Mouse (Mus musculus) ovary, postnatal 10 days (tissue): ENCODE data around the gene BC025920.

Experiments used
- DNase-seq: peaks from one replicate; pipeline ENCODE4 v3.0.0; 2022; ENCODE audit warnings: low spot score

BC025920 gene

DNA sequence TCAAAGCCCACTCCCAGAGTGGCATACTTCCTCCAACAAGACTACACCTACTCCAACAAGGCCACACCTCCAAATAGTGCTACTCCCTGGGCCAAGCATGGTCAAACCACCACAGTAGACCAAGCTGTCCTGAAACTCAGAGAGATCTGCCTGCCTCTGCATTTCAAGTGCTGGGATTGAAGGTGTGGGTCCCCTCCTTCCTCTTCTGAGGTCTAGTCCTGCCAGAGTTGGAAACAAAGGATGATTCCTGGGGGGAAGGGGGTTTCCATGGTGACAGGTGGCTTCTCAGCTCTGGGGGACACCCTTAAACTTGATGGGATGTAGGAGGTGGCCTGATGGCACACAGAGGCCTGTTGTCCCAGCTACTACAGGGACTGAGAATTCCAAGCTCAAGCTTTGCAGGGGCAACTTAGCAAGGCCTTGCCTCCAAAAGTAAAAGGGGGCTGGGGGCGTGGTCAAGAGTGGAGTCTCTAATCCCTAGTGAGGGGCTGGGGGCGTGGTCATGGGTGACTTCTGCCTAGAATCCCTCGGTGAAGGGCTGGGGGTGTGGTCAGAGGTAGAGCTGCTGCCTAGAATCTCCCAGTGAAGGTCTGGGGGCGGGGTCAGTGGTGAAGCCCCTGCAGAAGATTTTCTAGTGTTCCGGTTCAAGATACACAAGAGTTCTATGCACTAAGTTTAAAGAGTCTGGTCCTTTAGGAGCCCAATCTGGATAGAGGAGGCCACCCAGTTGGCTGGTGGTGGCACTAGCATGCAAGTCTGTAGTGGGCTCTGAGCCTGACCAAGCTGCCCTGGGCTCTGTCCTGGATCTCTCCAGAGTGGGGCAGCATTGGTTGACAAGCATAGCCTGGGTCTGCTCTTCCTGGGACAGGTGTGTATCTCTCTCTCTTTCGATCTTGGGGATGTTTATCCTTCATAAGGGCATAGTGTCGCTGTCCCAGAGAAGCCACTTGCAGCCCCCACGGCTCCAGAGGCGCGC, 31.7 kb upstream of the BC025920 start, which contains the start of gene Tle2:
Tle2 (plus strand) TSS at position 481 of the 976 bp plus-strand sequence.
- DNase-seq = no peak

DNA sequence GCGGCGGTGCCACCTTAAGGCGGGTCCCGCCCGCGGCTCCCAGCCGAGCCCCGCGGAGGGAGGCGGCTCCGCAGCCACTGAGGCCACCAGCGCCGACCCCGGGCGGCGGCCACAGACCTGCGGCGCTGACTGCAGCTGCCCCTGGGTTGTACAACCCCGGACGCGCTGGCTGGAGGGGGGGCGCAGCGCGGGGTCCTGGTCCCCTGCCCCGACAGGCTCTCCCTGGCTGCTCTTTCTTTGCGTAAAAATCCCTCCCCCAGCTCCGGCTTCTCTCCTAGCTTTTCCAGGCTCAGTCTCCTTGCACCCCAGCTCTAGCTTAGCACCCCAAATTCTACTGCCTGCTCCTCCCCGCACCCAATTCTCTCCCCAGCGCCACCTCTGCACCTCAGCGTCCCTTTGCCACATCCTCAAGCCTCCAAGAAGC, 30.9 kb upstream of the BC025920 start:
- DNase-seq = no peak

DNA sequence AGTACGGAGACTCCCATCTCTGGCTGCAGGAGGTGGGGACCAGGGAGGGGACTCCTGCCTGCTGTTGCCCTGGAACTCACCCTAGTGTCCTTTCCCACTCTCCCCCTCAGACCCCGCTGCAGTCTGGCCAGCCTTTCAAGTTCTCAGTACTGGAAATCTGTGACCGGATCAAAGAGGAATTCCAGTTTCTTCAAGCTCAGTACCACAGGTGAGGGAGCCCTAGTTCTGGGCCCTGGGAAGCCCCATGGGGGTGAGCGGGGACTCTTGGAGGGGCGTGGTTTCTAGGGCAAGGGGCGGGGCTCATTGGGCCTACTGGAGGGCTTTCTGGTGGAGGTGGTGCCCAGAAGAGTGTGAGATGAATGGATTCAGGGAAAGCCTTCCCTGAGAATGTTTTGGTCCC, 30.4 kb upstream of the BC025920 start:
- DNase-seq = no peak

DNA sequence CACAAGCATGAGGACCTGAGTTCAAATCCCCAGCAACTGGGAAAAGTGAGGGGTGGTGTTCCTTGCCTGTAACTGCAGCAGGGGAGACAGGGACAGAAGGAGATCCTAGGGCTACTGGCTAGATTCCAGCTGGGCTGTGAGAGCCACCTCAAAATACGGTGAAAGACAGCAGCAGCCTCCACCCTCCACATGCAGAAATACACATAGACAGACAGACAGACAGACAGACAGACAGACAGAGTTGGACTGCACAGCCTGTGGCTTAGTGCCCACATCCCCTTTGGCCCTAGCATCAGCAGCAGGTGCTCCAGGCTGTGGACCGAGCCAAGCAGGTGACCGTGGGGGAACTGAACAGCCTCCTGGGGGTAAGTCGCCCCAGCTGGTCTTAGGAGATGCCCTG, 26.1 kb upstream of the BC025920 start:
- no peak for DNase-seq

DNA sequence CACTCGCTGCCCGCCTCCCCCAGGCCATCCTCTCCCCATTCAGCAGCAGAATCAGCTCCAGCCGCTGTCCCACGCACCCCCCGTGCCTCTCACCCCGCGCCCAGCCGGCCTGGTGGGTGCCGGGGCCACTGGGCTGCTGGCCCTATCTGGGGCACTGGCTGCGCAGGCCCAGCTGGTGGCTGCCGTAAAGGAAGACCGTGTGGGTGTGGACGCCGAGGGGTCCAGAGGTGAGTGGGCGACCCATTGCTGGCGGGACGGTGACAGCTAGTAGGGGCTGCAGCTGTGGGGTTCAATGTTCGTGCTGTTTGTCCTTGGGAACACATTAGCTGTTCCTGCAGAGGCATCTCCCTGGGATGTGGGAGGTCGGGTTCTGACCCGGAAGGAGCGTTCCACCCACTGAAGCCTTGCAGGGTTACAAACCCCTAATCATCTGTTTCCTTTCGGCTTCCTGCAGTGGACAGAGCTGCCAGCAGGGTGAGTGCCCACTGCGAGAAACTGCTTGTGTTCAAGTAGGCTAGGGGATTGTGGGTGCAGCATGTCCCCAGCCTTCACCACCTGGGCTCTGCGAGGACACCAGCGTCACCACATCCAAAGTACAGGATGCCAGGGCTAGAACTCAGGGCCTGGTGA, 25.5 kb upstream of the BC025920 start:
- no peak for DNase-seq

DNA sequence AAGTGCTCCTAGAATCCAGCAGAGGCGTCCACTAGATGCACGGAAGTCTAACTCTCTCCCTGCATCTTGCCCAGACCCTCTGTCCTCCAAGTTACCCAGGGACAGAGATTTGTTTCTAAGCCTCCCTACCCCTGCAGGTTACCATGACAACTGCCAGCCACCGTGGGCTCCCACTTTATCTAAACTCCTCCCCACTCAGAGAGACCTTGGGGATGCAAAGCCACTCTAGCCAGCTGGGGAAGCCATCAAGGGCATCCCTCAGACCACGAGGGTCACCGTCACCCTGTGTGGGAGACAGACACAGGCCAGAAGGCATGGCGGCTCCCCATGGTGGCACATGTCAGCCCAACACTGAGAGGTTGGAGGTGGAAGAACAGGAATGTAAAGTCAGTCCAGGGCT, 22.7 kb upstream of the BC025920 start:
- no peak for DNase-seq

DNA sequence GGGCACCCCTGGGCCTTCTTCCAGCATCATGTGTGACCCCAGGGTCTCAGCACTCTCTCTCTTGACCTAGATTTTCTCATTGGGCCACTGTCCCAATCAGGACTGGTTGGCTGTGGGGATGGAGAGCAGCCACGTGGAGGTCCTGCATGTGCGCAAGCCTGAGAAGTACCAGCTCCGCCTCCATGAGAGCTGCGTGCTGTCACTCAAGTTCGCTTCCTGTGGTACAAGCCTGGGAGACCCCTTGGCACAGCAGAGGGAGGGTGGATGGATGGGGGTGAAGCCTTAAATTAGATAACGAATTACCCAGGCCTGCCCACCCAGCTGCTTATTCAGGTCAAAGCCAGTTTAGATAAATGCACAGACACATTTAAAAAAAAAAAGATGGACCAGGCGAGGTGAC, 17.3 kb upstream of the BC025920 start:
- DNase-seq = no peak

DNA sequence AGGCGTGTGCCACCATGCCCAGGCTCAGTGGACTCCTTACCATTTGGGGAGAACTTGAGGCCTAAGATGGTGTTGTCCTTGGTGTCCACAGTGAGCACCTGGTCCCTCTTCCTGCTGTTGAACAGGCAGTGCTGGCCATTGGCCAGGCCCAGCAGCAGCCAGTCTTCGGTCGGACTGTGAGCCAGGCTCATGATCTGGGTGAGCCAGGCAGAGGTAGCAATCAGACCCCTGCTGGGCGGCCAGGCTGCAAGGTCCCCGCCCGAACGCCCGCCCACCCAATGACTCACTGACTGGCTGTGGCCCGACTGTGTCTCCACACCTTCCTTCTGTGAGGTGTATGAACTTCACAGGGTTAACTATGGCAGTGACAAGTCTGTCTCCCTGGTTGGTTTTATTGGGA, 14.2 kb upstream of the BC025920 start:
- DNase-seq = no peak

DNA sequence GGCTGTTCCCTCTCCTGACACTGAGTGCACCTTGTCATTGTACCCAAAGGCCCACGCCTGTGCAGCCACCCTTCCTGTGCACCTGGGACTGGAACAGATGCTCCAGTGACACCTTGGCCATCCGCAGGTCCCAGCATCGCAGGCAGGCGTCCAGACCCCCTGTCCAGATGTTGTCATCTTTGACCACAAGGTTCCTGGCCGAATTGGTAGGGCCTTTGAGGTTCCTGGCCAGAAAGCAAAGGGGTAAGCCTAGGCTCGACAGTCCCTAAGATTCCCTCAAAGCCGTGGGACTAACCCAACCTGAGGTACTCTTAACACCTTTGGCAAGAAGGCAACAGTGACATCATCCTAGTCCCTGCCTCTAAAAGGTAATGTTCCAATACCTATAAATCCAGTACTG, 13.4 kb upstream of the BC025920 start:
- no peak for DNase-seq

DNA sequence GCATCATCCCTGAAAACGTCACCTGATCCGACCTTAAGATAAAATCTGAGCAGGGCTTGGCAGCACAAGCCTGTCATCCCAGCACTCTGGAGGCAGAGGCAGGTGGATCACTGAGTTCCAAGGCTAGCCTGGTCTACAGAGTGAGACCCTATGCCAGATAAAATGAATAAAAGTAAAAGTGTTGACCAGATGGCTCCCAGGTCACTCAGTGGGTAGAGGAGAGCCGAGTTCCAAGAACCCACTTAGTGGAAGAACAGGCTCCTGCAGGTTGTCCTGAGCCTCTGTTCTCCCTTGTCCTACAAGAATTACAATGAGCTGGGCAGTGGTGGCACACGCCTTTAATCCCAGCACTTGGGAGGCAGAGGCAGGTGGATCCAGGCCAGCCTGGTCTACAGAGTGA, 12.8 kb upstream of the BC025920 start:
- no peak for DNase-seq

DNA sequence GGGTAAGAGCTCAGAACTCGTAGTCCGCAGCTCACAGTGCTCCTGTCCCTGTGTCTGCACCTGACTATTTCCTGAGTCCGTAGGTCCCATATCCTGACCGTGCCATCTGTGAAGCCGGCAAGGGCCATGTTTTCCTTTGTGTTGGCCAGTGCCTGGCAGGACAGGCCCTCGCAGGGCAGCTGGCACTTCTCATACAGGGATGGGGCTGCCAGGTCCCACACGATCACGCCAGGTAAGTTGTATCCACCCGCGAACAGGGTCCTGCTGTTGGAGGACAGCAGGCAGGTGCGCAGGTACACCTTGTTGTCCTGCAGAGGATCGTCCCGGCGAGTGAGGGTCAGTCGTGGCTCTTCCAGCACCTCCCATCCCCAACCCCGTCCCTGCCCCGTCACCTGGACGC, 12.1 kb upstream of the BC025920 start:
- no peak for DNase-seq

DNA sequence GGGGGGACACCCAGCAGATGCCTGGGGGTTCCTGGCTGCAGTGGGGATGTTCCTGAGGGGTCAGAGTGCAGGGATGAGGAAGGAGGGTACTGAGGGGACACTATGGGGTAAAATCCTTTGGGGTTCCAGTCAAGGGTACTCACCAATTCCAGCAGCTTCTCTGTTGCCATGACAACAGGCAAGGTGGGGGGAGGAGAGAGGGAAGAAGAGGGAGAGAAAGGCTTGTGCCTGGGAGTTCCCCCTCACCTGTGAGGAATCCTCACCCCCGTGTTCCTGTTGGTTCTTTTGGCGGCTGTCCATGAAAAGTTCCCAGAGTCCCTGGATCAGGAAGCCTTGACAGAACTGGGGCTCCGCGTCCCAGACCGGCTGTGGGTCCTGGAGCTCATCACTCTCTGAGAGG, 10.5 kb upstream of the BC025920 start:
- DNase-seq = no peak

DNA sequence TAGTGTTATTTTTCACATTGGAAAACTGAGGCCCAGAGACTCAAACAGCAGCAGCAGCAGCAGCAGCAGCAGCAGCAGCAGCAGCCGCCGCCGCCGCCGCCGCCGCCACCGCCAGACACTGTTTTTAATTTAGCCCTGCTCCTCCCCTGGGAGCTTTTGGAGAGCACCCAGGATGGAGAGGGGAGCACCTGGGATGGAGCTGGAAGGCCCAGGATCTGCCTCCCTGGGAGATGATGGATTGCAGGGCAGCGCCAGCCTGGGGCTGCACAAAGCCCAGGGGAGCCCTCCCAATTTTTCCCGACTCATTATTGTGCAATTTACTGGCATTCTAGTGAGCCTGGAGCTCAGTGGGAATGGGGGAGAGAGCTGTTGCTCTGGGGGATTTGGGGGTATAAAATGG, 9.5 kb upstream of the BC025920 start:
- DNase-seq = peak; percentile 35

DNA sequence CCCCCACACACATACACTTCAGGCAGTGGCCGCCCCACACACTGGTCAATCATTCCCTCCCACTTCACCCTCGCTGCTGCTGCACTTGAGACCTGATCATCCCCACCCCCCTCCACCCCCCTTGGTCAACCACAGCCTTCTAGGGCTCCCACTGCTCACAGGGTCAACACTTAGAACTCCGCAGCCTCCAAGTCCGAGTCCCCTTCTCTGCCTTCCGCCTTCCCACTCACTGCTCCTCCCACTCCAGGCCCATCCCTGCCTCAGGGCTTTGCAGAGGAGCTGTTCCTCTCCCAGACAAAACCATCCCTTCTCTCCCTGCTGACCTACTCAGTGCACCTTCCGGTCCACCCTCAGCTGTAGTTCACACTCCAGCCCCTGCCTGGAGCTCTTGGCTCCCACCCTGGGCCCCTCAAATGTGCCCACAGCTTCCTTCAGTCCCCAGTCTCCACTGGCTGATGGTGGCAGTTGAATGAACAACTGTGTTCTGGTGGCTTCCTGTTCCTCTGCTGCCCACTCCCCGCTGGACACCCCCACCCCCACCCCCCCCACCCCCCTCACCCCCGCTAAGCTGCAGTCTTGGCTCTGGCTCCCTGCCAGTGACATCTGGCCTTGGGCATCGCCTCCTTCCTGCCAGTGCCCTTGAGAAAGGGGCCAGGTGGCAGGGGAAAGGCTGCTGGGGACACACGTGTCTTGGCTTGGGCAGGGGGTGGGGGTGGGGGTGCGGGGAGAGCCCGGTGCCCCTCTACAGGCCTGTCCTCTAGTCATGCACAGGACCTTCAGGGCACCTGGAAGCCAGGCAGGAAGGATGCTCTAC, 8.7 kb upstream of the BC025920 start:
- no peak for DNase-seq

DNA sequence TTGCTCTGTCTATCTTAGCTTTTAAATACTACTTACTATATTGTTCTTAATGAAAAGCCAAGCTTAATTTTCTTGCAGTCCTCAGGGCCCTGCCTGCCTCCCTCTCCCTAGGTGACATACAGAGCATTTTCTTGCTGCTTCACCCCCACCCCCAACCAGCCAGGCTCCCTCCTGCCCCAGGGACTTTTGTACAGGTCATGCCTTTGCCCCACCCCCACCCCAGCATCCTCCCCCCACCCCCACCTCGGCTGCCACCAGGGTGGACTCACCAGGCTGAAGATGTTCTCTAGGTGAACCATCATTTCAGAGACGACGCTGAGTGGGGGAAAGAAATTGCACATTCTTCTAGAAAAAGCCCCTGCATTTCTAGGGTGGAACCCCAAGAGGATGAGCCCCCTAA, 7.7 kb upstream of the BC025920 start:
- no peak for DNase-seq

DNA sequence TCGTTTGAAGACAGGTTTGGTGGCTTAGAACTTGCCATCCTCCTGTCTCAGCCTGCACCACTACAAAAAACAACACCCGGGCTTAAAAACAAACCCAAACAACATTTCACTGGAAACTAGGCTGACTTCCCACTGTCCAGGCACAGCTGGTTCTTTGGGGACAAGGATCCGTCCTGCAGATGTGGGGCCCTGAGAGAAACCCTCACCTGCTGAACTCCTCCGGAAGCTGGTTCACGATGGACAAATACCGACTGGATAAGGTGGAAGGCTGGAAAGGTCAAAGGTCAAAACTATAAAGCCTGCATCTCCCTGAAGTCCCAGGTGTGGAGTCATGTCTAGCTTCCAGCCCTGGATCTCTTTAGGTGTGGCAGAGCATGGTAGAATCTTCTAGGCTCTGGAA, 7.2 kb upstream of the BC025920 start:
- DNase-seq = no peak

DNA sequence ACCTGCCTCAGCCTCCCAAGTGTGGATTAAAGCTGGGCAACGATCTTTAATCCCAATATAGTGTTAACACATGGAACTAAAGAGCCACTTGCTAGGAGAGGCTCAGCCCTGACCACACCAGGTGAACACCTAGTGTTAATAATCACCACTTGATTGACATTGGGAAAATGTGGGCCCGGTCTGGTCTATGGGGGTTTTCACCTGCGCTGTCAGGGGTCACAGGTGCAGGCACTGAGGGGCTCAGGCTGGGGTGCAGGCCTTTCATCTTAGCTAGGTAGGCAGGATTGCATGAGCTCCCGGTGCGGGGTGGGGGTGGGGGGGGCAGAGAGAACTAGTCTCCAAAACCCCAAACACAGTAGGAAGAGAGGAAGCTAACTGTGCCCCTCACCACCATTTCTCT, 6.4 kb upstream of the BC025920 start:
- no peak for DNase-seq

DNA sequence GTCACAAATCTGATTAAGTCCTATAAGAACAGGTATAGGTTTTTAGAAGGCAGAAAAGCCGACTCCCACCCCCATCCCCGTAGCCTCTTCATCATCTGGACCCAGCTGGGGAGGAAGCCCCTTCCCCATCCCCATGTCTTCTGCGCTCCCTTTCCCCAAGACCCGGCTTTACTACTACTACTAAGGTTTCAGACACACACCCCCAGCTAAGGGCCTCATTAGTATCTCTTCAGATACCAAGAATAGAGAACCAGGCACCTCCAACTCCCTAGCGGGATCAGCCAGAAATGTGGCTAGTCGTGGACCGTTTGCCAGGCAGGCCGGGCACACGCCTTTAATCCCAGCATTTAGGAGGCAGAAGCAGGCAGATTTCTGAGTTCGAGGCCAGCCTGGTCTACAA, 6.0 kb upstream of the BC025920 start:
- DNase-seq = no peak

DNA sequence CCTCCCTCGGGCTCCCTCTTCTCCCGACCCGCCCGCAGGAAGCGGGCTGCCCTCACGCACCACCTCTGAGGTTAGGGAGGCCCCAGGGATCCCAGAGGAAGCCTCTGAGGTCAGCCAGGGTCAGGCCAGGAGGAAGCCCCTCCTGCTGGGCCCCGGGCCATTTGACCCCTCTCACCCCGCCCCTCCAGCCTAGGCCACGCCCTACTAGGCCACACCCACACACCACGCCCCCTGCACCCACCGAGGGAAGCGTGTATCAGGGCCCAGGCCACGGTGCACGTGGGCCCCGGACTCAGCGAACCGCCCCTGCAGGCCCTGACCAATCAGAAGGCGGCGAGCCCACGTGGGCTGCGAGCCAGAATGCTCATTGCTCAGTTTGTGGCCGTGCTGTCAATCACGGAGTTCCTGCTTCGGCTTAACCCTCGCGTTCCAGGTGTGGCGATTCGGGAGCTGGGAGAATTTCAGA, 5.3 kb upstream of the BC025920 start, which contains the start of gene Tle6:
Tle6 (minus strand) TSS at position 336 of the 466 bp plus-strand sequence.
- peak; percentile 88 for DNase-seq

DNA sequence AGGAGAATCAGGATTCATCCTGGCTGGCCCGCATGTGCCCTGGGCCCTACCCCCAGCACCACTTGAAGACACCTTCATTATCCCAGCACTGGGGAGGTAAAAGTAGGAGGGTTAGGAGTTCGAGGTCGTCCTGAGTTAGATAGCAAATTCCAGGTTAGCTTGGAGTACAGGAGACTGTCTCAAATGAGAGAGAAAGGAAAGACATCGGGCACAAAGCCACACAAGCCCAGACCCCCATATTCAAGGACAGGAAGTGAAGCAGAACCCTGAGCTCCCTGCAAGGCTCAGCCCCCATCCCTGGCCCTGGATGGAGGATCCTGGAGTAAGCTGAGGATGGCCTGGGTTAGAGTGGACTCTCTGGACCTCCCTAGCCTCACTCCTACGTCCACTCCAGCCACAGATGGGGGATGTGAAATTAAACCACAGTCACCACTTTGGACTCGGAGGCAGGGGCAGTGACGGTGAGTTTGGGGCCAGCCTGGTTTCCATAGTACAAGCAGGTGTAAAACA, 4.6 kb upstream of the BC025920 start:
- DNase-seq = no peak

DNA sequence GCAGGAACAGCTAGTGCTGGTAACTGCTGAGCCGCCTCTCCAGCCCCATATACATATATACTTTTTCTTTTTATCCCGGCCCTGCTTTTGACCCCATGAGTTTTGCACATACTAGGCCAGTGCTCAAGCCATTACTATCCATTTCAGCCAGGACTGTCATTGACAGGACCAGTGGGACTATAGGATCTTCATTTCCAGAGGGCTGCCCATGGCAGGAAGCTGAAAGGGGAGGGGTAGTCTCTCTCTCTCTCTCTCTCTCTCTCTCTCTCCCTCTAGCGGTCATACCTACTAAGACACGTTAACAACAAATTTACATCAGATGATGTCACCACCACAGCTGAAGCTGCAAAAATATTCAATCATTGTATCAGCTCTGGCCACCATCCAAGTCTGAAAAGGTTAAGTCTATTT, 3.3 kb upstream of the BC025920 start:
- DNase-seq = no peak
